ENCODE assay signal across 8 mouse cellular contexts in the genomic region with DNA sequence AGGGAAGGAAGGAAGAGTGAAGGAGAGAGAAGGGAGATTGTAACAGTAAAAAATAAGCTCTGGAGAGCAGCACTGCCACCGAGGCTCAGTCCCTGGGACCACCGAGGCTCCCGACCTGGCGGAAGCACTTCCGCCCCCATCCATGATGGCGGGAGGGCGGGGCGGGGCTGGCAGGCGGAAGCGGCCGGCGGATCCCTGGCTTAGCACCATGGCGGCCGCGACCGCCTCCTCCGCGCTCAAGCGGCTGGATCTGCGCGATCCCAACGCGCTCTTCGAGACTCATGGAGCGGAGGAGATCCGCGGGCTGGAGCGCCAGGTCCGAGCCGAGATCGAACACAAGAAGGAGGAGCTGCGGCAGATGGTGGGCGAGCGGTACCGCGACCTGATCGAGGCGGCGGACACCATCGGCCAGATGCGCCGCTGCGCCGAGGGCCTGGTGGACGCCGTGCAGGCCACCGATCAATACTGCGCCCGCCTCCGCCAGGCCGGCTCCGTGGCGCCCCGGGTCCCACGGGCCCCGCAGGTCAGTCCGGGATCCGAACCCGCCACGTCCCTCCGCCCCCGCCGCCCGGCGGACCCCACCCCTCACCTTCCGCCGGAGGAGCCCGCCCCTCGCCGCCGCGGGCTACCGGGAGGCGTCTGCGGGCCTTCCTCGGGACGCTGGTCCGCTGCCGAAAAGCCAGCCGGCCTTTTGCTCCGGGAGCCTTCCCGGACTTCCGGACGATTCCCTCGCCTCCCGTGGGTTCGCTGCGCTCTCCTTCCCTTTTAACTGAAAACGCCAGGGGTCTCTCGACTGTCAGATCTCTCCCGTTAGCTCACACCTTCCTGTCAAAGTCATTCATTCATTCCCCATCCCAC. TPM values are rescaled to one million over a fixed set of nuclear protein-coding genes. Genes with fewer than 3 reads are reported as not detected.
A peak's percentile ranks its signal among the peaks of the same experiment; 100 is the strongest.
DNase-seq lines count a peak whose midpoint lies in the region; ATAC-seq lines count a peak whose summit lies in the region.

Slc39a11 (minus strand) TSS at position 727 of the 858 bp plus-strand sequence.

- peak; percentile 91 for DNase-seq in A20 (ENCODE audit: low read depth, low spot score)
- peak; percentile 26 for DNase-seq in adrenal gland, adult 8-10 months
- DNase-seq in heart, embryonic 10.5 days (ENCODE audit: low spot score) = peak; percentile 88
- DNase-seq in liver, embryonic 11.5 days (ENCODE audit: low spot score) = peak; percentile 83
- peak; percentile 82 for DNase-seq in naive thymus-derived CD4-positive, alpha-beta T cell, adult 2 months (ENCODE audit: low read depth)

- peak within 1 kb of the TSS; percentile 77 for H3K4me2 ChIP-seq in embryonic facial prominence, embryonic 12.5 days (replicated peaks)
- H3K4me2 ChIP-seq in kidney, embryonic 14.5 days (replicated peaks; ENCODE audit: low read depth, low read length) = peak within 1 kb of the TSS; percentile 61
- peak within 1 kb of the TSS; percentile 88 for H3K4me2 ChIP-seq in liver, embryonic 11.5 days
- peak within 1 kb of the TSS; percentile 66 for H3K4me2 ChIP-seq in stomach, embryonic 14.5 days (replicated peaks; ENCODE audit: low read depth, low read length)

- H3K9ac ChIP-seq in embryonic facial prominence, embryonic 12.5 days = peak within 1 kb of the TSS; percentile 88
- peak within 1 kb of the TSS; percentile 93 for H3K9ac ChIP-seq in kidney, embryonic 14.5 days (ENCODE audit: low read depth, low read length)
- peak within 1 kb of the TSS; percentile 91 for H3K9ac ChIP-seq in liver, embryonic 11.5 days (ENCODE audit: low read depth, low read length)
- H3K9ac ChIP-seq in stomach, embryonic 14.5 days (replicated peaks; ENCODE audit: low read depth, low read length) = peak within 1 kb of the TSS; percentile 88

- peaks cover 30% of the 10 kb centered on the region for H3K36me3 ChIP-seq in embryonic facial prominence, embryonic 12.5 days
- H3K36me3 ChIP-seq in heart, embryonic 10.5 days = peaks cover 34% of the 10 kb centered on the region
- H3K36me3 ChIP-seq in kidney, embryonic 14.5 days (ENCODE audit: control insufficient read depth, insufficient read depth, low read length) = peaks cover 28% of the 10 kb centered on the region
- peaks cover 15% of the 10 kb centered on the region for H3K36me3 ChIP-seq in liver, embryonic 11.5 days (ENCODE audit: control insufficient read depth, insufficient read depth, low read length)
- H3K36me3 ChIP-seq in stomach, embryonic 14.5 days (ENCODE audit: control insufficient read depth, insufficient read depth, low read length) = peaks cover 31% of the 10 kb centered on the region

- WGBS in embryonic facial prominence, embryonic 12.5 days = under 1% methylated on average over 88 of the region's 91 CpGs
- WGBS in heart, embryonic 10.5 days = 0% methylated on average over 85 of the region's 91 CpGs
- under 1% methylated on average over 82 of the region's 91 CpGs for WGBS in kidney, embryonic 14.5 days
- under 1% methylated on average over 91 of the region's 91 CpGs for WGBS in liver, embryonic 11.5 days
- WGBS in stomach, embryonic 14.5 days = under 1% methylated on average over 82 of the region's 91 CpGs

- peak; percentile 43; the same call in 1 of the 2 replicates for ATAC-seq in embryonic facial prominence, embryonic 12.5 days (ENCODE audit: insufficient number of reproducible peaks, insufficient read depth, low FRiP score, low TSS enrichment)
- peak; percentile 61 for ATAC-seq in kidney, embryonic 14.5 days (ENCODE audit: low FRiP score, low TSS enrichment)
- ATAC-seq in liver, embryonic 11.5 days (replicated peaks; ENCODE audit: low FRiP score) = peak; percentile 80
- ATAC-seq in stomach, embryonic 14.5 days (ENCODE audit: insufficient number of reproducible peaks, insufficient read depth, low FRiP score, low read depth) = peak; percentile 59

- peaks cover 22% of the 10 kb centered on the region for H3K4me1 ChIP-seq in embryonic facial prominence, embryonic 12.5 days
- peaks cover 27% of the 10 kb centered on the region for H3K4me1 ChIP-seq in heart, embryonic 10.5 days
- peaks cover 26% of the 10 kb centered on the region for H3K4me1 ChIP-seq in kidney, embryonic 14.5 days (ENCODE audit: control insufficient read depth, insufficient read depth, low read length)
- H3K4me1 ChIP-seq in liver, embryonic 11.5 days (replicated peaks; ENCODE audit: control insufficient read depth, insufficient read depth, low read length) = peaks cover 23% of the 10 kb centered on the region
- H3K4me1 ChIP-seq in stomach, embryonic 14.5 days (ENCODE audit: control insufficient read depth, insufficient read depth, low read length) = peaks cover 5% of the 10 kb centered on the region; the same call in 1 of the 2 replicates

- H3K27ac ChIP-seq in embryonic facial prominence, embryonic 12.5 days = peak within 1 kb of the TSS; percentile 90
- peak within 1 kb of the TSS; percentile 99 for H3K27ac ChIP-seq in heart, embryonic 10.5 days
- H3K27ac ChIP-seq in kidney, embryonic 14.5 days (ENCODE audit: low read depth, low read length) = peak within 1 kb of the TSS; percentile 66; the same call in 1 of the 2 replicates
- peak within 1 kb of the TSS; percentile 83 for H3K27ac ChIP-seq in liver, embryonic 11.5 days (ENCODE audit: low read depth, low read length)
- peak within 1 kb of the TSS; percentile 77; the same call in 1 of the 2 replicates for H3K27ac ChIP-seq in stomach, embryonic 14.5 days (ENCODE audit: low read length)

- H3K27me3 ChIP-seq in embryonic facial prominence, embryonic 12.5 days = no peaks in the 10 kb centered on the region
- no peaks in the 10 kb centered on the region; the same call in 1 of the 2 replicates for H3K27me3 ChIP-seq in heart, embryonic 10.5 days (ENCODE audit: insufficient read depth, poor library complexity, severe bottlenecking)
- no peaks in the 10 kb centered on the region for H3K27me3 ChIP-seq in kidney, embryonic 14.5 days (ENCODE audit: control insufficient read depth, insufficient read depth, low read length)
- no peaks in the 10 kb centered on the region for H3K27me3 ChIP-seq in liver, embryonic 11.5 days (replicated peaks; ENCODE audit: control insufficient read depth, insufficient read depth, low read length)
- H3K27me3 ChIP-seq in stomach, embryonic 14.5 days (ENCODE audit: control insufficient read depth, insufficient read depth, low read length) = no peaks in the 10 kb centered on the region

- H3K4me3 ChIP-seq in embryonic facial prominence, embryonic 12.5 days = peak within 1 kb of the TSS; percentile 90
- peak within 1 kb of the TSS; percentile 93 for H3K4me3 ChIP-seq in heart, embryonic 10.5 days
- peak within 1 kb of the TSS; percentile 88 for H3K4me3 ChIP-seq in kidney, embryonic 14.5 days (ENCODE audit: low read length)
- peak within 1 kb of the TSS; percentile 89 for H3K4me3 ChIP-seq in liver, embryonic 11.5 days (ENCODE audit: low read depth, low read length)
- peak within 1 kb of the TSS; percentile 96 for H3K4me3 ChIP-seq in stomach, embryonic 14.5 days (ENCODE audit: low read depth, low read length)

- H3K9me3 ChIP-seq in embryonic facial prominence, embryonic 12.5 days = peaks cover 7% of the 10 kb centered on the region; the same call in 1 of the 2 replicates
- H3K9me3 ChIP-seq in heart, embryonic 10.5 days = no peaks in the 10 kb centered on the region
- H3K9me3 ChIP-seq in kidney, embryonic 14.5 days (ENCODE audit: control insufficient read depth, low read length) = no peaks in the 10 kb centered on the region; the same call in 1 of the 2 replicates
- H3K9me3 ChIP-seq in liver, embryonic 11.5 days (ENCODE audit: control insufficient read depth, low read length) = no peaks in the 10 kb centered on the region
- H3K9me3 ChIP-seq in stomach, embryonic 14.5 days (ENCODE audit: control insufficient read depth, low read depth, low read length) = no peaks in the 10 kb centered on the region

RNA-seq across cellular contexts. Expression of gene Slc39a11, which starts in this region (rescaled TPM):
- total RNA-seq in adrenal gland, adult 8-10 months (2022) = 10 to 100 TPM; 32.5 to 40.2 (median 36.8) TPM
- 21.4 TPM in 2 replicates for polyA plus RNA-seq in embryonic facial prominence, embryonic 12.5 days (2016; fragmentation: Nextera tagmentation; extraction: Ambion mirVana)
- polyA plus RNA-seq in heart, embryonic 10.5 days (2016; fragmentation: Nextera tagmentation; extraction: Ambion mirVana) = 23.0 and 26.6 TPM in 2 replicates
- polyA plus RNA-seq in kidney, embryonic 14.5 days (2014; fragmentation: Nextera tagmentation; extraction: Ambion mirVana) = 11.3 and 16.4 TPM in 2 replicates
- polyA plus RNA-seq in liver, embryonic 11.5 days (2014; fragmentation: Nextera tagmentation; extraction: Ambion mirVana) = 20.9 TPM in 2 replicates
- polyA plus RNA-seq in stomach, embryonic 14.5 days (2014; fragmentation: Nextera tagmentation; extraction: Ambion mirVana) = 18.6 and 24.0 TPM in 2 replicates

Comparison
In these comparisons a context has a peak if more than half of its experiments do, and no peak if none do; other contexts are left out.
1. Peak in every context shown above with its lines: DNase-seq, ATAC-seq, H3K4me3 ChIP-seq and H3K27ac ChIP-seq.
2. DNase-seq: peak in every context shown above with its lines; median percentile 91 in A20; 88 in heart, embryonic 10.5 days; 83 in liver, embryonic 11.5 days; 82 in naive thymus-derived CD4-positive, alpha-beta T cell, adult 2 months; 26 in adrenal gland, adult 8-10 months.